Mouse (Mus musculus): ENCODE data around the gene Smg9.
A peak's percentile ranks its signal among the peaks of the same experiment; 100 is the strongest.
"Not testable (repeated sequence)": the region's sequence is repeated elsewhere in the genome, so short reads cannot be mapped to it uniquely, and the experiment has no call there.

The Smg9 gene

GRCm38 (mm10) chr7:24377091-24377865 is 22.1 kb upstream of the Smg9 start:
- peak in 1 of 2 experiments; percentile 49 for DNase-seq (ENCODE audit: low spot score in 2 of 2)

DNA sequence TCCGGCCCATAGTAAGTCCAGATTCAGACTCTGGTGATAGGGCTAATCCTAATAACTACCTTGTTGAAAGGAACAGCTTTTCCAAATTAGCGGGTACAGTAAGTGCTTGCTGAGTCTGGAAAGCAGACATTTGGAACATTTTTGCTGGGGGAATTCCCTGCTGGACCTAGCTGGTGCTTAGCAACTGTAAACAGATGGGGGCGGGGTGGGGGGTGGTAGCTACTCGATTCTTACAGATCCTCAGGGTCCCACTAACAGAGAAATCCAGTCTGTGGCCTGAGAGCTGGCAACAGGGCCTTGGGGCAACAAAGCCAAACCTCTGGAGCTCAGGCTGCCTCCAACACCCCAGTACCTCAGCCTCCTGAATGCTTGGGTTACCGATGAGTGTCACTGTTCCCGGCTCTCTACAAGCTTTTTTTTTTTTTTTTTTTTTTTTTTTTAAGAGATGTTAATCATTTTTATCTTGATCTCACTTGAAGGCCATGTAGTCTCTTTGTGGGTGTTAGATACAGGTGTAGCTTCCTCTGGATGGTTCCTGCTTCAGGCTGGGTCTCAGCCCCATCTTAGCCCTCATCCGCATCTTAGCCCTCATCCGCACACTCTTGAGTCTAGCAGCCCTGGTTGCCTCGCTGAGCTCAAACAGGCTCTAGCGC is 21.2 kb upstream of the Smg9 start:
- no peak for DNase-seq (ENCODE audit: low spot score in 2 of 2)

DNA sequence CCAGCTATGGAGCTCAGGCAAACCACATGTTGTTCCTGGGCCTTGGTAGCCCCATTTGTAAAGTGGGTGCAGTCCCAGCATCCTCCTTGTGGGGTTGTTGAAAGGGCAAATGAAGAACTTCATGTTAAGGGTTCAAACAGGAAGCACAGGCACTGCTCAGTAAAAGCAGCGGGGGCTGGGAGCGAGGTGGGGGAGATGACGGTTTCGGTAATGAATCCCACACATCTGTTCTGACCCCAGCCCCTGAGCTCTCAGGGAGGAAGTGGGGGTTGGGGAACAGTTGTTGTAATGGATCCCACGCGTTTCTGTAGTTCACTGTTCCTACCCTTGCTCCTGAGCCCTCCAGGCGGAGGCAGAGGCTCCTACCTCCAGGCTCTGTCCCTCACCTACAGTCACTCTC is 19.5 kb upstream of the Smg9 start:
- no peak for DNase-seq (ENCODE audit: low spot score in 2 of 2)

DNA sequence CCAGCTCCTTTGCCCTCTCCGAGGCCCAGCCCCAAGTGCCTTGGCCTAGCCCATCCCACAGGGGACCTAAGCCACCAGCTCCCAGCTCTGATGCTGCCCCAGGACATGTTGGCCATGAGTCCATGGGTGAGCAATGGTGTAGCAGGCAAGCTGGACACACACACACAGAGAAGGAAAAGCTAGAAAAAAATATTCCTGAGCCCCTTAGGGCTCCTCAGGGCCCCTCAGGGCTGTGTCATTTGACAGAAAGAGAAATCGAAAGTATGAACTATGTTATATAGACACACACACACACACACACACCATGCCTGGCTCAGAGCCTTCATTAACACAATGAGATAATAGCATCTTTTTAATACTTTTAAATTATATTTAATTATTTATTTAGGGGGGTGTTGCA is 19.0 kb upstream of the Smg9 start:
- no peak for DNase-seq (ENCODE audit: low spot score in 2 of 2)

- DNase-seq (ENCODE audit: low spot score in 2 of 2), result no peak
These were observed 16.6 kb upstream of the Smg9 start for GRCm38 (mm10) chr7:24382730-24383372.

- no peak for DNase-seq (ENCODE audit: low spot score in 2 of 2)
These were observed 15.3 kb upstream of the Smg9 start for GRCm38 (mm10) chr7:24384070-24384469.

- peak in 1 of 2 experiments; percentile 78 for DNase-seq (ENCODE audit: low spot score in 2 of 2)
These were observed 14.6 kb upstream of the Smg9 start for GRCm38 (mm10) chr7:24384827-24385226.

GRCm38 (mm10) chr7:24387059-24387556 is 12.3 kb upstream of the Smg9 start:
- DNase-seq (ENCODE audit: low spot score in 2 of 2), result peak in 1 of 2 experiments; percentile 62

- no peak for DNase-seq (ENCODE audit: low spot score in 2 of 2)
These were observed 9.8 kb upstream of the Smg9 start for GRCm38 (mm10) chr7:24389516-24390187.

GRCm38 (mm10) chr7:24390512-24390911 is 8.9 kb upstream of the Smg9 start:
- DNase-seq (ENCODE audit: low spot score in 2 of 2), result no peak

- peak in 1 of 2 experiments; percentile 58 for DNase-seq (ENCODE audit: low spot score in 2 of 2)
These were observed 8.3 kb upstream of the Smg9 start for GRCm38 (mm10) chr7:24391077-24391476.

- DNase-seq (ENCODE audit: low spot score in 2 of 2), result no peak
These were observed 7.7 kb upstream of the Smg9 start for GRCm38 (mm10) chr7:24391687-24392086.

DNA sequence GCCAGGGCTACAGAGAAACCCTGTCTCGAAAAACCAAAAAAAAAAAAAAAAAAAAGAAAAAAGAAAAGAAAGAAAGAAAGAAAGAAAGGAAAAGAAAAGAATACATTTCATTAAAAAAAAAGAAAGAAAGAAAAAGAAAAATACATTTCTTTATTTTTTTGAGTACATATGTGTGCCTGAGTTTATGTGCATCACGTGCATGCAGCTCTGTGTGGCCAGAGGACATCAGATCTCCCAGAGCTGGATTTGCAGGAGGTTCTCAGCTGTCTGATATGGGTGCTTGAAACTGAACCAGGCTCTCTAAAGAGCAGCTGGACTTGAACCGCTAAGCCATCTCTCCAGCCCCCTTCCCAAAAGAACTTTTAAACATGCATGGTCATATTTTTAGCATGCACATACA is 5.4 kb upstream of the Smg9 start:
- DNase-seq (ENCODE audit: low spot score in 2 of 2), result no peak

DNA sequence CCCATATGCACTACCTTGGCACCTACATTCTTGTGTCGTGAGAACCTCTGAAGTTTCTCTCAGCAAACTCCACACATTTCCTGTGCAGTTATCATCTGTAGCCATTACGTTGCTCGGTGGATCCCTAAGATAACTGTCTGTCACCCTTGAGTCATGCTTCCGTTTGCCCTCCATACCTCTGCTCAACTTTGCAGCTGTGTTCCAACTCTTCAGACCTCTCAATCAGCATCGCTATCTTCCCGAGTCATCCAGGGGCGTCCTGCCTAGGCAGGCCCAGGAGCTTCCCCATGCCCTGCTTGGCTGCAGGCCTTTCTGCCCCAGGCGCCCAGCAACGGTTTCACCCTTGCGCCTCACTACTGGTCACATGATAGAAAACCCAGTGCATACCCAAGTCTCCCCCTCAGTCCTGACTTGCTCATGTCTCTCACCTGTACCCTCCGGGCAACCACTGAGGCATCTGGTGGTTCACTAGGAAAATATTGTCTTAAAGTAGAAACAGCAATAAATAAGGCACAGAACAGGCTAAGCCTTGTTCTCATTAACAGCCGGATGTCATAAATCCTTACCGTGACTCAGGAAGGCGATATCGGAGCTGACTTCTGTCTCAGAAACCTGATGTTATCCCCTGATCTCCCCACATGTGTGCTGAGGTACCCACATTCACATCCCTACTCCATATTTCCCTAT is 4.8 kb upstream of the Smg9 start:
- DNase-seq (ENCODE audit: low spot score in 2 of 2), result peak in 1 of 2 experiments; percentile 44

DNA sequence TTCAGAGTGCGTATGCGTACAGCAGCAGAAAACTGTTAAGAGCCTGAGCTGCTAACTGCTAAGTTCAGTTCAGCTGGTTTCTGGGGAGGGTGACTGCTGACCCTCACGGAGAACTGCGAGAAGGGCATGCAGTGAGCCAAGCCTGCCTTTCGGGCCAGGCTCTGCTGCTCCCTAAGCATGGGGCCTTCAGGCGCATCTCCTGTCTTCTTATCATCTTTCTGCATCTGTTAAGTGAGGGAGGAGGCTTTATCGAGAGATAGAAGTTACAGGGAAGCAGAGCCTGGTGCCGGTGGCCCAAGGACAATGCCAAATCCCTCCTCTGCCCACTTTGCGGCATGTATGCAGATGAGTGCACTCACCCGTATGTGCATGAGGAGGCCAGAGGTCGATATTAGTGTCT is 2.6 kb upstream of the Smg9 start:
- DNase-seq (ENCODE audit: low spot score in 2 of 2), result no peak

DNA sequence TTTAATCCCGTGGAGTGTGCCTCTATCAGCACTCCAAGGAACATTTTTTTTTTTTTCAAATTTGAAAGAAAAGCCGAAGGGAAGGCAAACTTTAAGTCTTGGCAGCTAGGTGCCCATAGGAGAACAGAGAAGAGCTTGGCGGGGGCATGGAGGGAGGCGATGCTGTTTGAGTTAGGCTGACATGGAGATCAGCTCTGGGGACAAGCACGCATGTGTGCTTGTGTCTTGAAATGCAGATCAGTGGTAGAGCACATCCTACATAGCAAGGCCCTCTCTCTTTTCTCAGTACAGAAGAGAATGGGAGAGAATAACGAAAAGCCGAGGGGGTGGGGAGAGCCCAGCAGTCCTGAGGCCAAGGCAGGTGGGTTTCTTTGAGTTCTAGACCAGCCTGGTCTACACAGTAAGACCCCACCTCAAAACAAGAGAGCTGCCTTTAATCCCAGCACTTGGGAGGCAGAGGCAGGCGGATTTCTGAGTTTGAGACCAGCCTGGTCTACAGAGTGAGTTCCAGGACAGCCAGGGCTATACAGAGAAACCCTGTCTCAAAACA is 980 bp upstream of the Smg9 start:
- DNase-seq (ENCODE audit: low spot score in 2 of 2), result no peak

- DNase-seq (ENCODE audit: low spot score in 2 of 2), result no peak
These were observed 648 bp downstream of the Smg9 start for GRCm38 (mm10) chr7:24400082-24400452.

GRCm38 (mm10) chr7:24400489-24400888 is 1.1 kb downstream of the Smg9 start:
- DNase-seq (ENCODE audit: low spot score in 2 of 2), result not testable (repeated sequence)

GRCm38 (mm10) chr7:24402851-24403250 is 3.4 kb downstream of the Smg9 start:
- no peak for DNase-seq (ENCODE audit: low spot score in 2 of 2)

DNA sequence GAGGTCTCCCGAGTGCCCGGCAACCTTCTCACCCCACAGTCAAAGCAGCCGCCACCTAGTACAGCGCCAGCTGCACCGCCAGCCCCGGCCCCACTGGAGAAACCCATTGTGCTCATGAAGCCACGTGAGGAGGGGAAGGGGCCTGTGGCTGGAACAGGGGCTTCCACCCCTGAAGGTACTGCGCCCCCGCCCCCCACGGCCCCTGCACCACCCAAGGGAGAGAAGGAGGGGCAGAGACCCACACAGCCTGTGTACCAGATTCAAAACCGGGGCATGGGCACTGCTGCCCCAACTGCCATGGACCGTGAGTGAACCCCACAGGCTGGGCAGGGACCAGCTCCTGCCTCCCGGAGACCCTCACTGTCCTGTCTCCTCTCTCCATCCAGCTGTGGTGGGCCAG is 6.2 kb downstream of the Smg9 start:
- DNase-seq (ENCODE audit: low spot score in 2 of 2), result no peak
